Mouse (Mus musculus): ENCODE results near the gene Natd1. TPM values are rescaled to one million over a fixed set of nuclear protein-coding genes. Genes with fewer than 3 reads are reported as not detected.

Natd1 gene
- total RNA-seq, 1 experiment = 14.6 TPM

GRCm38 (mm10) chr11:60955621-60956383 is 41.3 kb upstream of the Natd1 start:
- no peak for DNase-seq (ENCODE audit: low read depth, low spot score)
- no peak overlapping the region for H3K27ac ChIP-seq (ENCODE audit: insufficient read depth, low read depth, low read length, poor library complexity, severe bottlenecking)
- in situ Hi-C loops (cut with MboI; ENCODE audit: low sequenced_read_pairs in 2 of 2, unreplicated experiment in 2 of 2) = no loop called here

GRCm38 (mm10) chr11:60954255-60955104 is 39.9 kb upstream of the Natd1 start:
- Histone ChIP-seq H3K4me3 (ENCODE audit: insufficient read depth in 1 of 2, low read depth in 1 of 2, low read length in 2 of 2, poor library complexity in 1 of 2, severe bottlenecking in 1 of 2) (no peak overlapping the region), H3K9me3 (ENCODE audit: control insufficient read depth, insufficient read depth, low read depth, low read length) (no peaks in the 10 kb centered on the region), H3K27ac (ENCODE audit: insufficient read depth, low read depth, low read length, poor library complexity, severe bottlenecking) (no peak overlapping the region), H3K36me3 (ENCODE audit: control insufficient read depth, insufficient read depth, low read length, poor library complexity, severe bottlenecking) (peaks cover 22% of the 10 kb centered on the region), H3K4me1 (ENCODE audit: control insufficient read depth in 2 of 2, insufficient read depth in 2 of 2, low read length in 2 of 2, poor library complexity in 1 of 2) (peaks cover 0 to 4% of the 10 kb centered on the region in 2 experiments; a peak in 1 of 4 replicates), H3K9ac (ENCODE audit: insufficient read depth, low read depth, low read length, poor library complexity, severe bottlenecking) (no peak overlapping the region)
- TF ChIP-seq ZNF384 (IDR thresholded peaks at IDR 0.05; ENCODE audit: low read depth, low read length) (no peak), CHD2 (IDR thresholded peaks at IDR 0.05; ENCODE audit: low read depth, low read length) (no peak), HCFC1 (IDR thresholded peaks at IDR 0.05; ENCODE audit: borderline replicate concordance, insufficient read depth, low read length) (no peak), MAFK (IDR thresholded peaks at IDR 0.05; ENCODE audit: insufficient read depth, low read depth, low read length) (no peak), ZC3H11A (IDR thresholded peaks at IDR 0.05; ENCODE audit: borderline replicate concordance, low read depth, low read length) (no peak)
- in situ Hi-C loops (cut with MboI; ENCODE audit: low sequenced_read_pairs in 2 of 2, unreplicated experiment in 2 of 2) = no loop called here
- no peak for DNase-seq (ENCODE audit: low read depth, low spot score)

More at GRCm38 (mm10) chr11:60955621-60956383, 41.3 kb upstream of the Natd1 start:
- Histone ChIP-seq H3K36me3 (ENCODE audit: control insufficient read depth, insufficient read depth, low read length, poor library complexity, severe bottlenecking) (peaks cover 14% of the 10 kb centered on the region), H3K9ac (ENCODE audit: insufficient read depth, low read depth, low read length, poor library complexity, severe bottlenecking) (no peak overlapping the region), H3K4me3 (ENCODE audit: insufficient read depth in 1 of 2, low read depth in 1 of 2, low read length in 2 of 2, poor library complexity in 1 of 2, severe bottlenecking in 1 of 2) (no peak overlapping the region), H3K4me1 (ENCODE audit: control insufficient read depth in 2 of 2, insufficient read depth in 2 of 2, low read length in 2 of 2, poor library complexity in 1 of 2) (peaks cover 0 to 4% of the 10 kb centered on the region in 2 experiments; a peak in 1 of 4 replicates), H3K9me3 (ENCODE audit: control insufficient read depth, insufficient read depth, low read depth, low read length) (no peaks in the 10 kb centered on the region)
- no peak for TF ChIP-seq CHD2 (IDR thresholded peaks at IDR 0.05; ENCODE audit: low read depth, low read length)
- TF ChIP-seq MAFK (IDR thresholded peaks at IDR 0.05; ENCODE audit: insufficient read depth, low read depth, low read length) = no peak
- TF ChIP-seq HCFC1 (IDR thresholded peaks at IDR 0.05; ENCODE audit: borderline replicate concordance, insufficient read depth, low read length) = no peak
- TF ChIP-seq ZNF384 (IDR thresholded peaks at IDR 0.05; ENCODE audit: low read depth, low read length) = no peak
- no peak for TF ChIP-seq ZC3H11A (IDR thresholded peaks at IDR 0.05; ENCODE audit: borderline replicate concordance, low read depth, low read length)

GRCm38 (mm10) chr11:60953803-60954202 is 39.3 kb upstream of the Natd1 start:
- Histone ChIP-seq H3K27ac (ENCODE audit: insufficient read depth, low read depth, low read length, poor library complexity, severe bottlenecking) (no peak overlapping the region), H3K4me3 (ENCODE audit: insufficient read depth in 1 of 2, low read depth in 1 of 2, low read length in 2 of 2, poor library complexity in 1 of 2, severe bottlenecking in 1 of 2) (no peak overlapping the region), H3K4me1 (ENCODE audit: control insufficient read depth in 2 of 2, insufficient read depth in 2 of 2, low read length in 2 of 2, poor library complexity in 1 of 2) (peaks cover 0 to 4% of the 10 kb centered on the region in 2 experiments; a peak in 1 of 4 replicates), H3K36me3 (ENCODE audit: control insufficient read depth, insufficient read depth, low read length, poor library complexity, severe bottlenecking) (peaks cover 22% of the 10 kb centered on the region), H3K9me3 (ENCODE audit: control insufficient read depth, insufficient read depth, low read depth, low read length) (no peaks in the 10 kb centered on the region), H3K9ac (ENCODE audit: insufficient read depth, low read depth, low read length, poor library complexity, severe bottlenecking) (no peak overlapping the region)
- DNase-seq (ENCODE audit: low read depth, low spot score) = peak; percentile 92
- in situ Hi-C loops (cut with MboI; ENCODE audit: low sequenced_read_pairs in 2 of 2, unreplicated experiment in 2 of 2) = no loop called here
- TF ChIP-seq ZC3H11A (IDR thresholded peaks at IDR 0.05; ENCODE audit: borderline replicate concordance, low read depth, low read length) (peak; percentile 75), MAFK (IDR thresholded peaks at IDR 0.05; ENCODE audit: insufficient read depth, low read depth, low read length) (no peak)

- peaks cover 25% of the 10 kb centered on the region for H3K36me3 ChIP-seq (ENCODE audit: control insufficient read depth, insufficient read depth, low read length, poor library complexity, severe bottlenecking)
- peaks cover 0 to 4% of the 10 kb centered on the region in 2 experiments; a peak in 1 of 4 replicates for H3K4me1 ChIP-seq (ENCODE audit: control insufficient read depth in 2 of 2, insufficient read depth in 2 of 2, low read length in 2 of 2, poor library complexity in 1 of 2)
- in situ Hi-C loops (cut with MboI; ENCODE audit: low sequenced_read_pairs in 2 of 2, unreplicated experiment in 2 of 2) = no loop called here
- TF ChIP-seq HCFC1 (IDR thresholded peaks at IDR 0.05; ENCODE audit: borderline replicate concordance, insufficient read depth, low read length) (no peak), ZNF384 (IDR thresholded peaks at IDR 0.05; ENCODE audit: low read depth, low read length) (no peak)
- no peaks in the 10 kb centered on the region for H3K9me3 ChIP-seq (ENCODE audit: control insufficient read depth, insufficient read depth, low read depth, low read length)
- H3K9ac ChIP-seq (ENCODE audit: insufficient read depth, low read depth, low read length, poor library complexity, severe bottlenecking) = no peak overlapping the region
- DNase-seq (ENCODE audit: low read depth, low spot score) = no peak
- H3K27ac ChIP-seq (ENCODE audit: insufficient read depth, low read depth, low read length, poor library complexity, severe bottlenecking) = no peak overlapping the region
- no peak overlapping the region for H3K4me3 ChIP-seq (ENCODE audit: insufficient read depth in 1 of 2, low read depth in 1 of 2, low read length in 2 of 2, poor library complexity in 1 of 2, severe bottlenecking in 1 of 2)
Measured at GRCm38 (mm10) chr11:60952986-60953385, 38.4 kb upstream of the Natd1 start.
